Mouse (Mus musculus) thymus, adult 2 months (tissue): Measurements from ENCODE around the gene Cd79b.

Source experiments
- CTCF ChIP-seq: fragments of 200-500 bp; IDR thresholded peaks from 2 replicates; pipeline ENCODE4 v1.5.1; 2012; ENCODE audit warnings: mild to moderate bottlenecking, control low read depth, low read length, moderate library complexity, borderline replicate concordance; ENCODE audit not compliant: control insufficient read depth, poor library complexity, insufficient read depth; ENCODE audit errors: extremely low read depth
- POLR2A ChIP-seq: fragments of 200-500 bp; IDR thresholded peaks from 2 replicates; pipeline ENCODE4 v1.6.1; 2012; ENCODE audit warnings: mild to moderate bottlenecking, low read length, control low read depth, moderate library complexity; ENCODE audit not compliant: control insufficient read depth, poor library complexity, insufficient read depth; ENCODE audit errors: extremely low read depth

DNA sequence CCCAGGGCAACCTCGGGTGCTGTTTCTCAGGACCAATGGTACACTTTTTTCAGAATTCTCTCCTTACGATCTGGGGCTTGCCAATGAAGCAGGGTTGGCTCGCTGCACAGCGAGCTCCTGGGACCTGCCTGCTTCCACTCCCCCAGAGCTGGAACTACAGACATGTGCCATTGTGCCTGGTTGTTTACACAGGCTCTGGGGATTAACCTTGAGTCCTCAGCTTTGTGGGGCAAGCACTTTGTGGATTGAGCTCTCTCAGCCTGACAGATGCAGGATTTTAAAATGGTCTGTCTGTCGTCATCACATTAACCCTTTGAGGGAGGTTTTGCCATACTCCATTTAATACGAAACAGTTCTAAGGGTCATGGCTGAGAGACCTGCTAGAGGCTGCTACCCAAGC lies 30.3 kb upstream of the Cd79b start:
- TF ChIP-seq POLR2A (no peak), CTCF (no peak)
